Mouse (Mus musculus): ENCODE data around the gene Erbin. TPM values are rescaled to one million over a fixed set of nuclear protein-coding genes. Genes with fewer than 3 reads are reported as not detected.

The Erbin gene
- polyA plus RNA-seq, 1 experiment from 2014 or later = 10.2 TPM

DNA sequence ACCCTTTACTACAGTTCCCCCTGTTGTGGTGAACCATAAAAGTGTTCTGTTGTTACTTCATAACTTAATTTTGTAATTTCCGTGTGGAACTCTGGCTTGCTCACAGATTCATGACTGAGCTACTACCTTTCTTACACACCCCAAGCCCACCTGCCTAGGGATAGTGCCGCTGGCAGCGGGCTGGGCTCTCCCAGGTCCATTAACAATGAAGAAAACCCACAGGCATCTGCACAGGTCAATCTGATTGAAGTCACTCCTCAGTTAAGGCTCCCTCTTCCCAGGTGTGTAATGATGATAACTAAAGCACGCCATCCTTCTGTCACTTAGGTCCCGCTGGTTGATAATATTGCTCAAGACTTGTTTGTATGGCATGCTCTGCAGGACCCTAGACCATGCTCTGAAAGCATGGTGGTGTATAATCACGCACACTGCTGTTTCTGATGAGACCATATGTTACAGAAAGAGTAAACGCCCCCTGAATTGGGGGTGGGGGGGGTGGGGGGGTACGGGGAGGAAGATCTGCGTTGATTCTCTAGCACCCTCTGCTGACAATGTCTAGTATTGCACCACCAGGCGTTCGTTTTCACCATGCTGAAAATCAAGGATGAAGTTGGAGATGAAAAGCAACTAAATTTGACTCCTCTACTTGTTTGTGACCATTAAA lies 140.3 kb downstream of the Erbin start:
- peaks cover 3% of the 10 kb centered on the region; the same call in 1 of the 2 replicates for H3K4me1 ChIP-seq (replicated peaks)

DNA sequence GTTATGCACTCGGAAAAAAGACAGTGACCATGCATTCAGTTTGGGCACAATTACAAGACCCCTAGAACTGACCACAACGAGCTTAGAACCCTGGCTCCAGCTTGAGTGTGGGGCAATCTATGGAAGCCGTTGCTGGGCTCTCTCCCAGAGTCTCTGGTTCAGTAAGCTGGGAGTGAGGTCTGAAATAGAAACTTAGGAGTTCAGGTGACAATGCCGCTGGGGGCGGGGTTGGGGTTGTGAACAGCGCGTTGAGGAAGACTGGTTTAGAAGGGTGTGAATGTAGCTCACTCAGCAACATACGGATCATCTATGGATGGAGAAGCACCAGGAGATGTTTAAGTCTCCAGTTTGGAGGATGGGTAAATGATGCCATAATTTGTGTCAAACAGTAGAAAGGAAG lies 143.2 kb downstream of the Erbin start:
- Histone ChIP-seq H3K36me3 (no peaks in the 10 kb centered on the region), H3K9ac (no peak overlapping the region), H3K27me3 (no peaks in the 10 kb centered on the region), H3K9me3 (no peaks in the 10 kb centered on the region), H3K4me2 (no peak overlapping the region), H3K4me1 (replicated peaks) (peaks cover 16% of the 10 kb centered on the region), H3K4me3 (no peak overlapping the region), H3K27ac (replicated peaks) (no peak overlapping the region)
- ATAC-seq (ENCODE audit: low read depth) = no peak
- WGBS = 74% methylated on average over 8 of the region's 8 CpGs

More for the DNA sequence above, 140.3 kb downstream of the Erbin start:
- H3K27ac ChIP-seq (replicated peaks) = no peak overlapping the region
- no peaks in the 10 kb centered on the region for H3K36me3 ChIP-seq
- H3K4me3 ChIP-seq = no peak overlapping the region
- H3K4me2 ChIP-seq = no peak overlapping the region
- WGBS = 31% methylated on average over 11 of the region's 11 CpGs
- no peak overlapping the region for H3K9ac ChIP-seq
- no peaks in the 10 kb centered on the region for H3K9me3 ChIP-seq
- peak; percentile 59; the same call in 1 of the 2 replicates for ATAC-seq (ENCODE audit: low read depth)
- H3K27me3 ChIP-seq = no peaks in the 10 kb centered on the region

DNA sequence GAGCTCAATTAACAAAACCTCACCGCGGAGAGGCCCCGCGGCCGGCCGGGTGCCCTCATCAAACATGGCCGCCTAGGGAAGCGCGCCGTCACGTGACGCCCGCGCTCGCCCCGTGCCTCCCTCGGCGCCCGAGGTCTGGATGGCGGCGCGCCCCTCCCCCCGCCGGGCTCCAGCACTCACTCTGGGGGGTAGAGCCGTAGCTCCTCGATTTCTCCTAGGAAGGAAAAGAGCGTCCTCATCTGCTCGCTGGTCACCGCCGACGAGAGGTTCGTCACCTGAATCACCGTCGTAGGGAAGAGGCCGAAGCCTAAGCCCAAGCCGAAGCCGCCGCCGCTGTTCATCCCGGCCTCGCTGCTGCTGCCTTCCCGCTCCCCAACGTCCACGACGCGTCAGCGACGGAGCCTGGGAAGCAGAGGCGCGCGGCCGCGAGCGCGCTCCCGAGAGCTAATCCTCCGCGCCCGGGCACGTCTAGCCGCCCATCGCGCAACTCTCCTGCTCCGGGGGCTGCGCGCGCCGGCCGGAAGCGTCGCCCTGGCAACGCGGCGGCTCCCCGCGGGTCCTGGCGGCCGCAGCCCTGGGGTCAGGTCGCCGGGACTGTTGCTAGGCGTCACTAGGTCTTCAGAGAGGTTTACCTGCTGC lies 146.1 kb downstream of the Erbin start, which contains the start of gene Srek1:
TSS of gene Srek1 (minus strand) at position 490 of the 639 bp plus-strand sequence.
- Histone ChIP-seq H3K27me3 (no peaks in the 10 kb centered on the region), H3K36me3 (no peaks in the 10 kb centered on the region), H3K9ac (peak within 1 kb of the TSS; percentile 87), H3K4me2 (peak within 1 kb of the TSS; percentile 64), H3K4me3 (peak within 1 kb of the TSS; percentile 67), H3K4me1 (replicated peaks) (peaks cover 31% of the 10 kb centered on the region), H3K27ac (replicated peaks) (peak within 1 kb of the TSS; percentile 99), H3K9me3 (no peaks in the 10 kb centered on the region)
- WGBS = under 1% methylated on average over 81 of the region's 81 CpGs
- ATAC-seq (ENCODE audit: low read depth) = peak; percentile 95

DNA sequence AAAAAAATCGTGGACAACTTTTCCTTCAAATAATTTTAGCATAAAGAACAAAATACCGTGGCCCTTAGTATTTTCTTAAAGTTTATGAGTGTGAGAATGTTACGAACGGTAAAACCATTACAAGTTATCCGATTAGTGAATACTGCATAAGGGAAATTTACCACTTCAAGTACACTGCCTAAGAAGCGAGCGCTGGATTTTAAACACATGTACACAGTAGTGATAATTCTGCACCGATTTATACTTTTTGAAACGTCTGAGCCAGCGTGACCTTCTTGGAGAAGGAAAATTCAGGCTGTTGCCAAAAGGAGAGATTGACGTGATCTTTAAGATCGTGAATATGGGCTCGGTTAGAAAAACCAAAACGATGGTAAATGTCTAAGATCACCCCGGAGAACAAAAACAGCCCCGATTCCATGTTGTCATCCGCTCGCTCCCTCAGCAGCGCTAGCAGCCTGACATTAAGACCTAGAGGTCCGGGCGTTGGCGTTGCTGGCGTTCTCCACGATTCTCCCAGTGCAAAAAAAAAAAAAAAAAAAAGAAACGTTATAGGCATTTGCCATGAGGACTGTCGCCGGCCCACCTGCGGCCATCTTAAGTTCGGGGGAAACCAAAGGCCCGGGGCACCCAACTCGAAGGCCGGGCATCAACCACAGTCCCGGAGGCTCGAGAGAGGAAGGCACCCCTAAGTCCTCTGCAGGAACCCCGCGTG lies 146.8 kb downstream of the Erbin start:
- Histone ChIP-seq H3K27ac (replicated peaks) (peak overlapping the region; percentile 99), H3K36me3 (no peaks in the 10 kb centered on the region), H3K4me1 (replicated peaks) (peaks cover 31% of the 10 kb centered on the region), H3K4me2 (peak overlapping the region; percentile 64), H3K4me3 (peak overlapping the region; percentile 67), H3K9me3 (no peaks in the 10 kb centered on the region), H3K27me3 (no peaks in the 10 kb centered on the region), H3K9ac (peak overlapping the region; percentile 87)
- ATAC-seq (ENCODE audit: low read depth) = peak; percentile 81; the same call in 1 of the 2 replicates
- 3% methylated on average over 36 of the region's 36 CpGs for WGBS

DNA sequence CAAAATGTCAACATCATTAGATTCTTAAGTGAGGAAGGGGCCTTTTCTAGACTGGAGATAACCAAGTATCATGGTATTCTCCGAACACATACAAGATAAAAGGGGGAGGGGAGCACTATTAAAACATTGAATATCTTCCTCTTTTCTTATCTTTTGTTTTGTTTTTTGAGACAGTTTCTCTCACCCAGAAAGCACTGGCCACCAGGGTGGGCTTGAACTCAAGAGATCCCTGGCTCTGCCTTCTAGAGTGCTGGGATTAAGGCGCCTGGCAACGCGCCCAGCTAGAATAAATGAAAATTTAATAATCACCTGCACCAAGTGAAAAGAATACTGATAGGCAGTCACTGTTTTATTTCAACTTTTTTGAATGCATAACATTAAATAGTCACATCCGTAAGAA lies 147.4 kb downstream of the Erbin start:
- H3K4me3 ChIP-seq = peak overlapping the region; percentile 67
- H3K36me3 ChIP-seq = peaks cover 1% of the 10 kb centered on the region
- H3K9me3 ChIP-seq = no peaks in the 10 kb centered on the region
- WGBS = 37% methylated on average over 5 of the region's 5 CpGs
- peaks cover 31% of the 10 kb centered on the region for H3K4me1 ChIP-seq (replicated peaks)
- no peak overlapping the region for H3K27ac ChIP-seq (replicated peaks)
- ATAC-seq (ENCODE audit: low read depth) = no peak
- H3K4me2 ChIP-seq = peak overlapping the region; percentile 64
- peak overlapping the region; percentile 87 for H3K9ac ChIP-seq
- no peaks in the 10 kb centered on the region for H3K27me3 ChIP-seq

DNA sequence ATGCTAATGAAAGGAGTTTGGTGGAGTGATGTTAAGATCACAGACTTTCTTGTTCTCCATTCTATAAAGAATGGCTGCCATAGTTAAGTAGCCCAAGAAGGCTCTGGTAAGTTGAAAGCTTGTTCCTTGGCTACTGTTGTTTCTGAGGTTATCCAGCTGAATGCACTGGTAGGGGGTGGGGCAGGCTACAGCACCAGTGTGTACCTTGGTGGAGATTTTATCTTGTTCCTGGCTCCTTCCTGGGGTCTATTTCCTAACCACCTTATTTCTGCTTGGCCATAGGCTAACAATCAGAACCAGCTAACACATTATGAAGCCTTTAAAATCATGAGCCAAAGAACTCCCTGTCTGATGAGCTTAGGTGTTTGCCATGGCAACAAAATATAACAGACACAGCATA lies 149.5 kb downstream of the Erbin start:
- Histone ChIP-seq H3K4me1 (replicated peaks) (peaks cover 31% of the 10 kb centered on the region), H3K9ac (no peak overlapping the region), H3K4me3 (no peak overlapping the region), H3K27me3 (no peaks in the 10 kb centered on the region), H3K9me3 (no peaks in the 10 kb centered on the region), H3K4me2 (no peak overlapping the region), H3K36me3 (peaks cover 16% of the 10 kb centered on the region), H3K27ac (replicated peaks) (no peak overlapping the region)
- no peak for ATAC-seq (ENCODE audit: low read depth)

Other genes with a start within 250 kb of the Erbin start
- gene Srek1, start 145.9 kb downstream of the Erbin start, polyA plus RNA-seq (2015; fragmentation: Nextera tagmentation; extraction: Ambion mirVana) = 75.2 and 83.5 TPM in 2 replicates
- gene Nln, start 189.1 kb upstream of the Erbin start, polyA plus RNA-seq (2015; fragmentation: Nextera tagmentation; extraction: Ambion mirVana) = 32.4 and 36.5 TPM in 2 replicates
- gene Sgtb, start 189.2 kb upstream of the Erbin start, polyA plus RNA-seq (2015; fragmentation: Nextera tagmentation; extraction: Ambion mirVana) = 34.3 and 40.2 TPM in 2 replicates

All from neural tube, embryonic 13.5 days (tissue).